Mouse (Mus musculus) G1E (cell line): ENCODE measurements around the gene Crebbp.

Source experiments
- CTCF ChIP-seq: IDR thresholded peaks from 2 replicates; pipeline ENCODE4 v1.5.1; 2012; ENCODE audit warnings: low read depth, low read length, inconsistent platforms, mixed read lengths
- GATA1 ChIP-seq: IDR thresholded peaks from 2 replicates; pipeline ENCODE4 v1.6.1; 2012; ENCODE audit warnings: borderline replicate concordance, low read length, inconsistent platforms, mixed read lengths
- TAL1 ChIP-seq: conservative IDR thresholded peaks from 2 replicates; pipeline ENCODE4 v1.6.1; 2012; ENCODE audit warnings: low read depth, low read length, inconsistent platforms, mixed read lengths

GRCm38 (mm10) chr16:4037690-4038089 lies 176.1 kb downstream of the Crebbp start:
- TF ChIP-seq CTCF (no peak), TAL1 (no peak), GATA1 (no peak)
